Mouse (Mus musculus): ENCODE measurements around the gene Maml2.

- TF ChIP-seq CTCF (conservative IDR thresholded peaks at IDR 0.05; ENCODE audit: low read length) (no peak), NANOG (IDR thresholded peaks at IDR 0.05; ENCODE audit: borderline replicate concordance, low read length) (no peak)
Observed at GRCm38 (mm10) chr9:13583952-13584351, 286.2 kb downstream of the Maml2 start.

All from E14TG2a.4 (cell line).